Mouse (Mus musculus) cerebellum, postnatal 14 days (tissue): Measurements from ENCODE around the gene Ren1.

ENCODE experiments used
- DNase-seq, 2 experiments: peaks; one replicate each; pipeline ENCODE4 v3.0.0; 2021; ENCODE audit warnings: mixed read lengths in 2 of 2

Ren1 gene

GRCm38 (mm10) chr1:133379254-133379985 is 29.1 kb downstream of the Ren1 start:
- no peak for DNase-seq

DNA sequence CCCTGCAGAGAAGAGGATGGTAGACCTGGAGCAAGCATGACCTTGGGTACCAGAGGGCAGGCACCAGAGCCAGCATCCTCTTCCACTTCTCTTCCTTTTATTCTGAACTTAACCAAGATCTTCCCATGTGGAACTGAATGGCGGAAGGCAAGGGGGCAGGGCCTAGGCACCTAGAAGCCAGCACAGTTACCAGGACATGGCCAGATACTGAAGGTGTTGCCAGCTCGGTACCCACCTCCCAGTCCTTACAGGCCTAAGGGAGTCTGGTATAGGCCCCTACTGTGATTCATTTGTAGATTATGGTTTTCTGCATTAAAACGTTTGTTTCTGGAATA is 29.6 kb downstream of the Ren1 start:
- DNase-seq, result no peak

DNA sequence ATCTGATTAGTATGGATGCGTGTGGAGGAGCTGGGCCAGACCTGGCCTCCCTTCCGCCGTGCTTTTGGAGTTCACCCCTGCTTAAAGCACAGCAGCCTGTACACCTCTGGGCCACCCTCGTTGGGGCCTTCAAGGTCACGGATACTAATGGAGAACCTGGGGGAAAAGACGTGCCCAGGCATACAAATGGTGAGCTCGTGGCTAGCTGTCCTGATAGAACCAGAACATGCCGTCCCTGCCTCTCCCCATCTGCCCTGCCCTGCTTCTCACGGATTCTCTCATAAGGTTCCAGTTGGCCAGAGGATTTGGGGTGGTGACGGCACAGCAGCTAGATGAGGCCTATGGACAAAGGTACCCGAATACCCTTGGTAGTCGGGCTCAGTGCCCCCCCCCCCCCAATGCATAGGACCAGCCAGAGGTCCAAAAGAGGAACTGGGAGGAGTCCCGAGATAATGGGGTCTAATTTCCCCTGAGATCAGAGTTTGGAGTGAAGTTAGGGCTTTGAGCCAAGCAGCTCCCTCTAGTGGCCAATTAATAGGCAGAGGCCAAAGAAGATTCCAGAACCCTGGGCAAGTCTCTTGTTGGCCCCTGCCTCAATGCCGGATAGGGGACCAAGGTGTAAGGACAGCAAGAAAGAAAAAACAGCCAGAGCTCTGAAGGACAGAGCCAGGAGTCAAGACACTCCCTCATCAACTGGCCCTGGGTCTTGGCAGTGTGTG is 30.2 kb downstream of the Ren1 start:
- DNase-seq, result peak; percentile 66 to 76

DNA sequence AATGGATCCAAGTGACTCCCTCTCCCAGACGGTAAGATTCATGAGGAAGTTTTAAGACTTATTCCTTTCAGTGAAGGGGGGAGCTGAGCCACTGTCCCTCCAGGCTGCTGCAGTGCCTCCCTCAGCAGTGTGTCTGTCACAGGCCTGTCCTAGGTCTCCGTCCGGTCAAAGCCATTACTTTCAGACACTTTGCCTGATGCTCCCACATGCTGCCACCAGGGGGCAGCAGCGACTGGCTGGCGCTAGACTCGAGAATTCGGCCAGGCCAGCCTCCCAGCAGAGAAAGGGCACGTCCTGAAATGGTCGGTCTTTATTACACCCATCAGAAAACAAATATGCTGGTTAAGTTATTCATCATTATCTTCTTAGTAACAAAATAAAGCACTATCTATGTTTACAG is 31.7 kb downstream of the Ren1 start:
- DNase-seq, result peak; percentile 80 to 89

- no peak for DNase-seq
These were observed 32.3 kb downstream of the Ren1 start for GRCm38 (mm10) chr1:133382552-133383155.

- DNase-seq, result no peak
These were observed 33.0 kb downstream of the Ren1 start for GRCm38 (mm10) chr1:133383157-133383783.

DNA sequence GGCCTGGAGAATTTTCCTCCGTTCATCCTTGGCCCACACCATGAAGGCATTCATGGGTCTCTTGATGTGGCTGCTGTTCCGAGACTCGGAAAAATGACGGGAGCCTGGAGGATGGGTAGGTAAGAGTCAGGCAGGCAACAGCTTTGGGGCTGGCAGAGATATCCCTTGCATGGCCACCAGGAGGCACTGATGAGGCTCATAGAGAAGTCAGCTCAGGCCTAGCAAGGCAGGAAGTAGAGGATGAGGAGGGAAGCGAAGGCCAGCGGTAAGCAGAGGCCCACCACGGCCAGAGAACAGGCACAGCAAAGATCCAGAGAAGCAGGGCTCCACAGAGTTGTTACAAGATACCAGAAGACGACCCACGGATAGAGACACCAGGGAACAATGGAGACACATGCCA is 35.2 kb downstream of the Ren1 start:
- DNase-seq, result peak; percentile 69 to 85

GRCm38 (mm10) chr1:133386209-133386608 is 35.9 kb downstream of the Ren1 start:
- no peak for DNase-seq

DNA sequence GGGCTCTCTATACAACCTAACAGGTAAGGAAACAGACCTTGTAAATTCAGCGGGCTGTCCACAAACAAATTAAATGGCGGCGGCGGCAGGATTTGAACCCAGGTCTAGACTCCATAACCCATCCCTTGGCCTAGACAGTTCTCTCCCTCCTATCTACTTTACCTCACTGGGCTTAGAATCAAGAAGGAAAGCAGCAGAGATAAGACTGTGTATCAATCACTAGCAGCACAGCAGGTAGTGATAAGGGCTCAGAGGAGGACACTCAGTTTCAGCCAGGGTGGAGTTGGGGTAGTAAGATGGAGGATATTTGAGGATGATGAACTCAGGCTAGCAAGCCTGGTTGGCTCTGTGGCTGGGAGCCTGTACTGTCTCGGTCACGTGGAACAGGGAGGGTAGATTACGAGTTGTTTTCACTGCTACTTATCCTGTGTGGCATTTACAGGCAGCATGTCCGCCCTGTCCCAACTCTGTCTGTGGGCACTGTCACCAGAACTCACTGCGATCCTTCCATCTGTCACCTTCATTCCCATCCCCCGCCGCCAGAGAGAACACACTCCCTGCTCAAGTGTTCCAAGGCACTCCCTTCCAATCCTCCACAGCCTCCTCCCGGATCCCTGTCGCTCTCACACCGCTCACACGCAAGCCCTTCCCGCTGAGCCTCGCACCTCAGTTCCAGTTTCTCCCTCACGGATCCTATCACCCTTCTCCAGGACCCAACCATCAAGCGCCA is 37.4 kb downstream of the Ren1 start:
- DNase-seq, result peak in 1 of 2 experiments; percentile 55

- no peak for DNase-seq
These were observed 44.4 kb downstream of the Ren1 start for GRCm38 (mm10) chr1:133394702-133395101.

GRCm38 (mm10) chr1:133396693-133397092 is 46.4 kb downstream of the Ren1 start:
- no peak for DNase-seq

GRCm38 (mm10) chr1:133397094-133397482 is 46.8 kb downstream of the Ren1 start:
- no peak for DNase-seq

GRCm38 (mm10) chr1:133397483-133398237 is 47.4 kb downstream of the Ren1 start:
- peak in 1 of 2 experiments; percentile 39 for DNase-seq

DNA sequence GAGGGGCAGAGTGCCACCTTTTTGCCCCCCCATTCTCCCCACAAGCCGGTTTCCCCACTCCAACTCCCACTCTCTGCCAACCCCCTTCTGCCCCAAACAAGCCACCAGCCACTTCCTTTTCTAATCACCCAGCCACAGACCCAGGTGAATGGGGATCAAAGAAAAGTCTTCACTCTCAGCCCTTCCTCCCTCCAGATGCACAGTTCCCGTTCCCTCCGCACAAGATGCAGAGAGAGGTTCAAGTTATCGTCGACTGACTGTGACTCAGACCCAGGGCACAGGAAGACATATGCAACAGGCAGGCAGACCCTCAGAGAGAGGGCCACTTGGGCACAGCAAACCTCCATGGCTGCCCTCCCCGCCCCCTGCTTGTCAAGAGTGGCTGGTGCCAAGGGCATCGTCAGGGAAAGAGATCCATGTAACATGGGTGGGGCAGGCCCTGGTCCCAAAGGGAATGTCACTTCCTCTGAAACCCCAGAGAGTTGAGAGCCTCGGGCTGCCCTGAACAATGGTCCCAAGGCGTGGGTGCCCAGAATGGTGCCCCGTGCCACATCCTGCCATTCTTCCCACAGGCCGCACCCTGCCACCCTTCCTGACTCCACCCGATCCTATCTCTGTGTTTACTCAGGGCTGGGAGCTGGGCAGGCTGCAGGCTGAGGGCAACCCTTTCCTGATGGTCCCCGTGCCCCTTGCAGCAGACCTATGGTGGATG is 49.9 kb downstream of the Ren1 start:
- DNase-seq, result no peak

DNA sequence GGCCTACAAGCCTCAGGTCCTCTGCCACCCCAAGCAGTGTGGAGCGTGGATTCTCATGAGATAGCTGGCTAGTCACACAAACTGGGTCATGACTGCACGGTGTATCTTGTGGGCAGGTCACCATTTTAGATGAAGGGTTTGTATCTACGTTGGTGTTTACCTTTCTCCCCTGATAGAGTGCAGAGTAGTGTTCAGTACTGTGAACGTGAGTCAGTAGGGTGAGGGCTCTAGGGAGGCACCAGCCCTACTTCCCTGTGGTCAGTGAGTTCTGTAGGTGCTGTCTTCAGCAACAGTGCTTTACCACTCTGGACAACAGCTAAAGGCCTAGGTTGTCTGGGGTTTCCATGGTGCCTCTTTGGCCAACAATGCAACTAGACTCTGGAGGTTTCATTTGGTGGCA is 53.7 kb downstream of the Ren1 start:
- DNase-seq, result no peak

GRCm38 (mm10) chr1:133406614-133407013 is 56.3 kb downstream of the Ren1 start:
- no peak for DNase-seq

- no peak for DNase-seq
These were observed 57.1 kb downstream of the Ren1 start for GRCm38 (mm10) chr1:133407436-133407835.

- no peak for DNase-seq
These were observed 58.0 kb downstream of the Ren1 start for GRCm38 (mm10) chr1:133408321-133408720.

- no peak for DNase-seq
These were observed 58.7 kb downstream of the Ren1 start for GRCm38 (mm10) chr1:133408880-133409516.

DNA sequence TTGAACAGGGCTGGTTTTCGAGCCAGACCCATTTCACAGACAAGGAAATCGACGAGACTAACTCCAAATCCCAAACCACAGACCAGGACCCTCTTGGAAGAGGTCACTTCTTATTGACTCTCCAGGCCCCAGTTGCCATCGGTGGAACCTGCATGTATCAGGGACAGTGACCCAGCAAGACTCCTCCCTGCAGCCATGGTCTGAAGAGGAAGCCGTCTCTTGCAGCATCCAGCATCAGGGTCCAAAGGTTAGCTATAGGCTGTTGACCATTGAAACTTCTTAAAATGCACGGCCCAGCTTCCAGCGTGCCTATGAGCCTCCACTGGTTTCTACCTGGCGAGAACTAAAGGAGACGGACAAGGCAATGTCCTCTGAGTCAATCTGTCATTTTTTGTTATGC is 59.5 kb downstream of the Ren1 start:
- no peak for DNase-seq
